Mouse (Mus musculus) liver, embryonic 13.5 days (tissue): ENCODE measurements around the gene Plekha7. TPM values are rescaled to one million over a fixed set of nuclear protein-coding genes. Genes with fewer than 3 reads are reported as not detected.
"Not testable (repeated sequence)": the region's sequence is repeated elsewhere in the genome, so short reads cannot be mapped to it uniquely, and the experiment has no call there.

Experiments used
- ATAC-seq: fragments of 200-750 bp; cut with Nextera tagmentation; 2 replicates; pipeline ENCODE4 v1.8.0; 2017; ENCODE audit warnings: low read depth, mild to moderate bottlenecking, moderate number of reproducible peaks, moderate library complexity
- DNase-seq: peaks from one replicate; pipeline ENCODE4 v3.0.0; 2022
- H3K27ac ChIP-seq: fragments of 300-500 bp; sonication (generic); 2 replicates; pipeline ENCODE4 v1.5.1; 2015; ENCODE audit warnings: moderate library complexity, mild to moderate bottlenecking, inconsistent platforms
- H3K27me3 ChIP-seq: fragments of 300-500 bp; sonication (generic); 2 replicates; pipeline ENCODE4 v1.6.1; 2015; ENCODE audit warnings: mild to moderate bottlenecking, inconsistent platforms
- H3K36me3 ChIP-seq: fragments of 300-500 bp; sonication (generic); 2 replicates; pipeline ENCODE4 v1.6.1; 2015; ENCODE audit warnings: mild to moderate bottlenecking, inconsistent platforms
- H3K4me1 ChIP-seq: fragments of 300-500 bp; sonication (generic); replicated peaks from 2 replicates; pipeline ENCODE4 v1.6.1; 2015; ENCODE audit warnings: inconsistent platforms
- H3K4me2 ChIP-seq: fragments of 300-500 bp; sonication (generic); 2 replicates; pipeline ENCODE4 v1.6.1; 2015; ENCODE audit warnings: inconsistent platforms, mild to moderate bottlenecking, moderate library complexity
- H3K4me3 ChIP-seq: fragments of 300-500 bp; sonication (generic); replicated peaks from 2 replicates; pipeline ENCODE4 v1.5.1; 2015; ENCODE audit warnings: mild to moderate bottlenecking, inconsistent platforms
- H3K9ac ChIP-seq: fragments of 300-500 bp; sonication (generic); 2 replicates; pipeline ENCODE4 v1.6.1; 2015; ENCODE audit warnings: mild to moderate bottlenecking, inconsistent platforms
- H3K9me3 ChIP-seq: fragments of 300-500 bp; sonication (generic); replicated peaks from 2 replicates; pipeline ENCODE4 v1.6.1; 2016; ENCODE audit warnings: inconsistent platforms
- WGBS: fragments of 180-500 bp; shearing (Covaris S2); methylation state at CpG from one replicate; pipeline ENCODE4 v1.1.7; 2015; ENCODE audit not compliant: insufficient replicate concordance; 5-methylcytosine and 5-hydroxymethylcytosine counted together
- polyA plus RNA-seq: library from polyadenylated mRNA; unstranded; fragments of >200 nt; fragmentation: Nextera tagmentation; extraction: Ambion mirVana; gene quantifications from 2 replicates; pipeline ENCODE4 v1.2.1, GENCODE M21; 2015

Plekha7 gene
- polyA plus RNA-seq, 1 experiment from 2014 or later = 2.5 TPM

GRCm38 (mm10) chr7:116092710-116093465 lies 215.3 kb downstream of the Plekha7 start:
- Histone ChIP-seq H3K9ac (peak overlapping the region; percentile 90), H3K4me2 (peak overlapping the region; percentile 79), H3K4me1 (peaks cover 49% of the 10 kb centered on the region), H3K36me3 (peaks cover 5% of the 10 kb centered on the region; the same call in 1 of the 2 replicates), H3K27me3 (no peaks in the 10 kb centered on the region), H3K4me3 (peak overlapping the region; percentile 77), H3K9me3 (no peaks in the 10 kb centered on the region), H3K27ac (peak overlapping the region; percentile 81)
- ATAC-seq (peak; percentile 99), DNase-seq (peak; percentile 92)
- under 1% methylated on average over 38 of the region's 38 CpGs for WGBS

- DNase-seq, H3K4me1 ChIP-seq, H3K27ac ChIP-seq, ATAC-seq, H3K9ac ChIP-seq, H3K36me3 ChIP-seq, H3K4me3 ChIP-seq, H3K27me3 ChIP-seq, H3K4me2 ChIP-seq, H3K9me3 ChIP-seq: not testable (repeated sequence)
- WGBS = 83% methylated on average over 11 of the region's 11 CpGs
Observed at GRCm38 (mm10) chr7:116084366-116084765, 223.8 kb downstream of the Plekha7 start, which contains the start of gene Gm4353. TSS of gene Gm4353 (minus strand) at chr7:116084635.

Other genes starting within 250 kb of the Plekha7 start
- gene Gm4353, start 223.7 kb downstream of the Plekha7 start, polyA plus RNA-seq = 0.62 and 1.3 TPM in 2 replicates
- 640 and 679 TPM in 2 replicates for gene Rps13, start 25.8 kb upstream of the Plekha7 start, polyA plus RNA-seq
- gene Pik3c2a, start 135.1 kb upstream of the Plekha7 start, polyA plus RNA-seq = 3.9 and 5.1 TPM in 2 replicates
- 2.8 and 3.2 TPM in 2 replicates for gene Nucb2, start 196.0 kb upstream of the Plekha7 start, polyA plus RNA-seq